Mouse (Mus musculus) layer of hippocampus, adult 2 months (tissue): Measurements from ENCODE around the gene Gphb5. TPM values are rescaled to one million over a fixed set of nuclear protein-coding genes. Genes with fewer than 3 reads are reported as not detected.

Experiments used
- DNase-seq, 2 experiments: peaks; one replicate each; pipeline ENCODE4 v3.0.0; 2022; ENCODE audit warnings: low spot score in 2 of 2
- H3K27ac ChIP-seq: fragments of 200-600 bp; 2 replicates; pipeline ENCODE4 v1.8.1; 2022
- H3K4me3 ChIP-seq: fragments of 200-600 bp; 2 replicates; pipeline ENCODE4 v1.8.1; 2022; ENCODE audit warnings: mild to moderate bottlenecking
- CTCF ChIP-seq: fragments of 200-600 bp; conservative IDR thresholded peaks from 2 replicates; pipeline ENCODE4 v1.8.1; 2022; ENCODE audit warnings: antibody characterized with exemption, mild to moderate bottlenecking, moderate library complexity
- total RNA-seq, 2 experiments: library from RNA; stranded (reverse); gene quantifications; 2 replicates each; pipeline ENCODE4 v1.2.3; 2021

Gene Gphb5
- total RNA-seq, 2 experiments from 2014 or later, result not detected

DNA sequence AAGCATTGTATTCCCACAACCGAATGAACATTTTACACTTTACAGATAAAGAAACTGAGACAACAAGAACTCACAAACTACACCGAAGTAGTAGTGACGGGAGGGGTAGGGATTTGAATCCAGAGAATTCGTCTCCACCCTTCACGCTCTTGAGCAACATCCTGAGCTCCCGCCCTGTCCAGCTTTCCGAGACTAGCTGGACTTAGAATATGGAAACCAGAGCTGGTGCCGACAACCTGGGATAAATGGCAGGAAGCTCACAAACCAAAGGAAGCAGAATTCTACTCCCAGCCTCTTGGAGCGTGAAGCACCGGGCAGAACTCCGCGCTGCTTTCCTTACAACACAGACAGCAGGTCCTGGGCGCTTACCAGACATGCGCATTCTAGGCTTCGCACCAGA is 28.7 kb downstream of the Gphb5 start:
- no peak for TF ChIP-seq CTCF
- no peak for DNase-seq
- H3K4me3 ChIP-seq, result no peak overlapping the region
- H3K27ac ChIP-seq, result no peak overlapping the region

DNA sequence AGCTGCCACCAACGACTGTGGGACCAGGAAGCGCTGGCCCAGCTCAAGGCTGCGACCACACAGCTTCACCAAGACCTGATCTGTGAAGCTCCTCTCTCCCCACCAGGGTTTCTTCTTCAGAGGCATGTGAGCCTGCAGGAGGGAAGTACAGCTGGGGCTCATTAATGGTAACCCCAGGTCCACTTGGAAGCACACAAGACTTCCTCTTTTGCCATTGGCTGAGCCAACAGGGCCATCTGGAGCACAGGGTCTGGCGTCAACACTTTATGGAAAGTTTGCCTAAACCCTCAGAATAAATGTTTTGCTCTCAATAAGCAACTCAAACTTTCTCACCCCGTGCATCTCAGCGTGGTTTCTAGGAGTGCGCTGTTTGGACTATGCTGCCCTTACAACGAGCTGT is 29.4 kb downstream of the Gphb5 start:
- no peak overlapping the region for H3K27ac ChIP-seq
- TF ChIP-seq CTCF, result no peak
- H3K4me3 ChIP-seq, result no peak overlapping the region
- no peak for DNase-seq

DNA sequence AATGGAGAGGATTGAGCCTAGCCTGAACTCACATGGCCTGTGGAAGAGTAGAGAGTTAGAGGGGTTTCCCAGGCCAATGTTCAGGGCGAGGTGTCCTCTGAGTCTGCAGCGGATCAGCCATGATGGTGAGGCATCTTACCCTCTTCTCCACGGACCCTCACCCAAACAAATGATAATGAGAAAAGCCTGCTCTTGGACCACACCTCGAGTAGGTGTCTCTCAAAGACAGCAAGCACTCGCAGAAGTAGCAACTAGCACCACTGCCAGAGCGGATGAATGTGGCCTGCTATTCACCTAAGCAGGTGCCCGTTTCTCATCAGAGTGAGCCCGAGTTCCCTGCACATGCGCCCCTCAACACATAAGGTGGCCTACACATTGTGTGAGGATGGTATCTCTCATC is 29.9 kb downstream of the Gphb5 start:
- TF ChIP-seq CTCF, result no peak
- no peak for DNase-seq
- no peak overlapping the region for H3K27ac ChIP-seq
- H3K4me3 ChIP-seq, result no peak overlapping the region

DNA sequence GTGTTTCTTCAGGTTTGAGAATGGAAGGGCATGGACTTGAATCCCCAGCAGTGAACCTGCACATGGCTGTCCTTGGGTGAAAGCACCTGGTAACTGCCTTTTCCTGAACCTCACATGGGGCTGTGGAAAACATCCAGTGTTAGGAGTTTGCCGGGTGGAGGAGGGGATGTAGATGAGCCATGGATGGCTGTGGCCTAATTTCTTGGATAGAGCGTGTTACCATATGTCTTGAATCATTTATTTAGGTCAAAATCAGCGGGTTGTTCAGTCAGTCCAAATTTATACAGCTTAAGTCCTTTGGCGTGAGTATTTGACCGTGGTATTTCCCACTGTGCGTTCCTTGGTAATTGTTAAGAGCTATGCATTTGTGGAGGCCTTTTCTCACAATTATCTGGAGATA is 40.5 kb downstream of the Gphb5 start:
- Histone ChIP-seq H3K4me3 (no peak overlapping the region), H3K27ac (no peak overlapping the region)
- TF ChIP-seq CTCF, result no peak
- DNase-seq, result no peak

DNA sequence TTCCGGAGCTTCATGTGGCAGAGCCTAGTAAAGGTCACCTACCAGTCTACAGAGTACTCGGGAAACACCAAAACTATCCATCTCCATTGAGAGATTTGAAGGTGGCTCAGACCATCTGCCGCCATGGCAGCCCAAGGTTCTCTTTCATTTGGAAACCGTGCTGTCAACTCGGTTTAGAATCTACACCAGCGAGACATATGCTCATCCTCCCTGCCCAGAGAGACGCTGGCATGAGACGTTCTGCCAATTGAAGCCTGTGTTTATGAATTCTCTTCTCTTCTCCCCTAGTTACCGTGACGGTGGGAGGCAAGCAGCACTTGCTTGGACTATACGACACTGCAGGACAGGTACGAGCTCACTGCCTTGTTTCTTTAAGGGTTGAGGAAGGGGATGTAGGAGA is 41.5 kb downstream of the Gphb5 start:
- Histone ChIP-seq H3K4me3 (no peak overlapping the region), H3K27ac (no peak overlapping the region)
- DNase-seq, result no peak
- no peak for TF ChIP-seq CTCF

DNA sequence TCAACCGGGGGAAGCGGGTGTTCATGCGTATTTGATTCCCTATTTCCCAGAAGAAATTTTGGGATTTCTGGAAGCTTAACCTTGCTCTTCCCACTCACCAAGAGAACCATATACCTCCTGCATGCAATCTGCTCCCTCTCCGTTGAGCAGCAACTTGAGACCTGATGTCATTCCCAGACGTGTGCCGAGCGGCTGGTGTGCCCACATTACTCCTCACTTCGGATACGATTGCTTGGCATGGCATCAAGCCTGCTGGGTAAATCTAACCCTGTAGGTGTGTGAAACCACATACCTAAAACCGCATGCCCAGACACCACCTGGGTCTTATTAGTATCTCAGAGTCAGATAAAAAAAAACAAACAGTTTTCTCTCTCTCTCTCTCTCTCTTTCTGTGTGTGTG is 42.1 kb downstream of the Gphb5 start:
- no peak for TF ChIP-seq CTCF
- DNase-seq, result no peak
- H3K4me3 ChIP-seq, result no peak overlapping the region
- no peak overlapping the region for H3K27ac ChIP-seq

DNA sequence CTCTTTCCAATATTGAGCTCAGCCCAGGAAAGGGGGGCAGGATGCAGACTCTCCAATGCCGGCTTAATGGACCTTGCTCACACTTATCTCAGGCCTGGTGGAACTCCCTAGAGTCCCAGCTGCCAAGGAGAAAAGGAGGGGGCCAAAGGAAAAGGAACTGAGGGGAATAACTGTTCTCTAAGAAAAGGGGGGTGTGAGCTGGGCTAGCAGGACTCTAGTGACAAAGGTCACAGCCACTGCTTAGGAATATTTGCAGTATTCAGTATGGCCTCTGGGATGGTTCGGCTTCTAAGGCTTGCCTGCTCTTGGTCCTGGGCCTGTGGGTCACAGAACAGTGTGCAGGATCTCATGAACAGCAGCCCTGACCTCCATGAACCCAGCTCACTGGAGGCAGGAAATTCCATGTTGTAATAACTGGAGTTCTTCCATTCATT is 47.1 kb downstream of the Gphb5 start:
- Histone ChIP-seq H3K27ac (no peak overlapping the region), H3K4me3 (no peak overlapping the region)
- no peak for TF ChIP-seq CTCF
- DNase-seq, result no peak

DNA sequence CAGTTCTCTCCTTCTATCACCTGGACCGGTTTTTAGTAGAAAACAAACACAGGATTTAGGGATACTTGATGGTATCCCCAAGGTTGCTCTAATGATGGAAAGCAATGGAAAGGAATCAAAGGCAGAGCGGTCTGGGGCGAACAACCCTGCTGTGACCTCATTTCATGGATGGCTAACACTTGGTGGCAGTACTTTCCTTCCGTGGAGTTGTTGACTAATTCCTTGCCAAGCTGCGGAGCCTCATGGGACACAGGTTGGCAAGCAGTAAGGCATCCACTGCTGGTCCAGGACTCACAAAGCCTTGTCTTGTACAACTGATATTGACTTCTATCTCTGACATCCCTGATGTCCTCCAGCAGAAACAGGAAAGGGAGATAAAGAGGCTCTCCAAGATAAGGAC is 48.1 kb downstream of the Gphb5 start:
- no peak for DNase-seq

DNA sequence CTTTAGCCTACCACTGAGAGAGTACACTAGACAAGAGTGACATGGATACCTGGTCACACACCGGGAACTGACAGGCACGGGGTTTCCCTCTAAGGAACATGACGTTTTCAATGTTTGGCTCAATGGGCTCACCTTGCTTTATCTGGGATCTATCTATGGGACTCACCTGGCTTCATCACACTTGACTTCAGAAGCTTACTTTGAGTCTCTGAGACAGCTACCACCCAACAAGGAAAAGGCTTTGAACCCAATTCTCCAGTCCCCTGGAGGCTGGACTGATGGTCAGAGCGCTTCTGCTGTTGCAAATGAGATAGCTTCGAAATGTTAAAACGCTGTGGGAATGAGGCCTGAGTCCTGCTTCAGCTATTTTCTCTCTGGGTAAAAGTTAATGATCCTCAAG is 49.2 kb downstream of the Gphb5 start:
- no peak for TF ChIP-seq CTCF
- H3K27ac ChIP-seq, result no peak overlapping the region
- no peak overlapping the region for H3K4me3 ChIP-seq
- no peak for DNase-seq

More for the DNA sequence above, 48.1 kb downstream of the Gphb5 start:
- no peak for TF ChIP-seq CTCF
- Histone ChIP-seq H3K4me3 (no peak overlapping the region), H3K27ac (no peak overlapping the region)

DNA sequence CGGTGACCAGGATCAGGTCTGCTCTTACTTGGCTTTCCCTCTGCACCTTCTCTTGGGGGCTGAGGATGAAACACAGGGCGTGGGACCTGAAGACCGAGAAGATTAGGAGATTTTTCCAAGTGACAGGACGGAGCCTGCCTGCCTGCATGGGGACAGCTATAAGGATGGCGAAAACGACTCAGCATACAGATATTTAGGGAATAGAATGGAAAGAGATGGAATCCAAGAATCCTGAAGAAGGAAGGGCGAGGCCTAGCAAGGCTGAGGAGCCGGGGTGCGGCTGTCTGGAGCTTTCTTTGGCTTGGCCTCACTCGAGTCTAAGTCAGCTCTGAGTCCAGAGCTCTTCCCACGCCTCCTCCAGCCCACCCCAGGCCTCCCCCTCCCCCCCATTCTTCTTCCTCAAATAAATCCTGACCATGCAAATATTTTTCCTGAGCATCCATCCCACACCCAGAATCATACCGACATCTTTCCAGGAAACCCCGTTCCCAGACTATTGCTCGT is 50.9 kb downstream of the Gphb5 start:
- no peak for TF ChIP-seq CTCF
- no peak for DNase-seq
- Histone ChIP-seq H3K27ac (no peak overlapping the region), H3K4me3 (no peak overlapping the region)

DNA sequence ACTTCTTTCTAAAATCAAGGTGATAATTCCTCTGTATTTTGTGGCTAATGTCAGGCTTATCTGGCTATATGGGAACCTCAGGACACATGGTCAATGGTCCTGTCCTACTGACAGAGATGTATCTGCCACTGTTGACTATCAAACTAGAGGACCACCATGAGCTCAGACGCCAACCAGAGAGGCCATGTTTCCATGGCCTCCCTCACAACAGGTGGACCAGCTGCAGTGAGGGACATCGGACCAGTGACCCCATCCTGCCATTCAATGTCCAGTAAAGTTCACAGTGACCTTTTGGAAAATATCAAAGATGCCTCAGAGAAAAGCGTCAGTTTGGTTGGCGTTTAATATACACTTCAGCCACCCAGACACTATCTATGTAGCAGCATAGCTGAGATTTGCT is 52.2 kb downstream of the Gphb5 start:
- no peak for DNase-seq
- H3K27ac ChIP-seq, result no peak overlapping the region
- H3K4me3 ChIP-seq, result no peak overlapping the region
- no peak for TF ChIP-seq CTCF

DNA sequence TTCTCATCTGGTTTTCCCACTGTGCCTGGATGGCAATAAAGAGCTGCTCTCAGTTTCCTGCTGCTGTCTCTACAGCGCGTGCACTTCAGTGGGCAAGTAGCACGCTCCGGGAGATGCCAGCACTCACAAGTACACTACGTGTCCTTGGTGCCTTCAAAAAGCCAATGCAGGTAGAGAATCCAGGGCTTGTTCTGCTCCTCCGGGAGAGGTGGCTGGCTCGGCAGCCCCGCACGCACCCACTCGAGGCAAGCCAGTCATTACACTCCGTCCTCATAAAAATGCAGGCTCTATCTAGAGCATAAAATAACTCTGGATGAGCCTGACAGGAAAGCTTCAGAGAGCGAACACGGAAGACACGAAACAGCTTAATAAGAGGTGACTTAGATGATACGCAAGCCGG is 54.1 kb downstream of the Gphb5 start:
- no peak for TF ChIP-seq CTCF
- no peak overlapping the region for H3K27ac ChIP-seq
- no peak overlapping the region for H3K4me3 ChIP-seq
- no peak for DNase-seq

Other genes starting within 250 kb of the Gphb5 start
- 10 to 100 TPM; 13.9 to 14.3 TPM for gene Kcnh5, start 239.4 kb downstream of the Gphb5 start, total RNA-seq
- 1 to 10 TPM; 4.1 to 4.8 TPM for gene Rhoj, start 108.5 kb downstream of the Gphb5 start, total RNA-seq
- 10 to 100 TPM; 79.1 to 80.1 TPM for gene Ppp2r5e, start 179.5 kb upstream of the Gphb5 start, total RNA-seq